Mouse (Mus musculus) CH12.LX (cell line): ENCODE results near the gene Gm49380. TPM values are rescaled to one million over a fixed set of nuclear protein-coding genes. Genes with fewer than 3 reads are reported as not detected.

Experiments
- DNase-seq: peaks from one replicate; pipeline ENCODE4 v3.0.0-alpha.2; 2013; ENCODE audit errors: extremely low read depth
- H3K27ac ChIP-seq: 2 replicates; pipeline ENCODE4 v1.5.1; 2012; ENCODE audit warnings: low read depth, mild to moderate bottlenecking, control low read depth, moderate library complexity; ENCODE audit not compliant: insufficient read depth
- H3K27me3 ChIP-seq: replicated peaks from 2 replicates; pipeline ENCODE3; 2012; ENCODE audit warnings: inconsistent platforms
- H3K36me3 ChIP-seq, 2 experiments: replicated peaks in 1 of 2; 2 replicates each; pipeline versions ENCODE3 to v1.6.1; 2012; ENCODE audit warnings: inconsistent platforms in 1 of 2, low read length in 1 of 2, mild to moderate bottlenecking in 1 of 2, mixed read lengths in 1 of 2, moderate library complexity in 1 of 2; ENCODE audit not compliant: control insufficient read depth in 1 of 2, insufficient read depth in 1 of 2
- H3K4me1 ChIP-seq, 2 experiments: 2 replicates each; pipeline ENCODE4 v1.6.1; 2012; ENCODE audit warnings: inconsistent platforms in 1 of 2, moderate library complexity in 1 of 2; ENCODE audit not compliant: insufficient read depth in 2 of 2, control insufficient read depth in 1 of 2
- H3K4me2 ChIP-seq: 2 replicates; pipeline ENCODE4 v1.6.1; 2012; ENCODE audit warnings: low read depth, mild to moderate bottlenecking, control low read depth; ENCODE audit not compliant: poor library complexity, insufficient read depth, severe bottlenecking
- H3K4me3 ChIP-seq, 3 experiments: fragments of 150-350 bp in 1 of 3; sonication (generic) in 1 of 3; replicated peaks in 1 of 3; 2 replicates each; pipeline versions ENCODE3 to v1.5.1; 2011 to 2012; ENCODE audit warnings: low read depth in 2 of 3, low read length in 2 of 3, mild to moderate bottlenecking in 2 of 3, moderate library complexity in 2 of 3, control low read depth in 1 of 3, improper control_type of control experiment in 1 of 3, inconsistent platforms in 1 of 3, mixed read lengths in 1 of 3; ENCODE audit not compliant: poor library complexity in 1 of 3
- H3K79me2 ChIP-seq: replicated peaks from 2 replicates; pipeline ENCODE4 v1.6.1; 2012; ENCODE audit warnings: mild to moderate bottlenecking, moderate library complexity; ENCODE audit not compliant: control insufficient read depth, poor library complexity, insufficient read depth, severe bottlenecking; ENCODE audit errors: extremely low read depth
- H3K9ac ChIP-seq: 2 replicates; pipeline ENCODE4 v1.6.1; 2012; ENCODE audit warnings: low read depth, mild to moderate bottlenecking, control low read depth, moderate library complexity; ENCODE audit not compliant: insufficient read depth
- H3K9me3 ChIP-seq: replicated peaks from 2 replicates; pipeline ENCODE3; 2012; ENCODE audit warnings: low read length, inconsistent platforms, mixed read lengths
- BHLHE40 ChIP-seq: IDR thresholded peaks from 2 replicates; pipeline ENCODE4 v1.6.1; 2011; ENCODE audit warnings: mild to moderate bottlenecking, low read depth, low read length, improper control_type of control experiment
- CHD1 ChIP-seq: IDR thresholded peaks from 2 replicates; pipeline ENCODE4 v1.6.1; 2012; ENCODE audit warnings: low read depth, low read length, improper control_type of control experiment, inconsistent platforms
- CHD2 ChIP-seq: IDR thresholded peaks from 2 replicates; pipeline ENCODE4 v1.6.1; 2011; ENCODE audit warnings: low read length, improper control_type of control experiment
- CTCF ChIP-seq, 2 experiments: IDR thresholded peaks in 1 of 2; conservative IDR thresholded peaks in 1 of 2; 2 replicates each; pipeline ENCODE4 v1.5.1; 2011 to 2012; ENCODE audit warnings: low read depth in 2 of 2, low read length in 2 of 2, improper control_type of control experiment in 1 of 2, inconsistent platforms in 1 of 2, mild to moderate bottlenecking in 1 of 2, moderate library complexity in 1 of 2
- ELF1 ChIP-seq: IDR thresholded peaks from 2 replicates; pipeline ENCODE4 v1.6.1; 2014; ENCODE audit warnings: low read depth, mild to moderate bottlenecking, inconsistent platforms, low read length, improper control_type of control experiment
- EP300 ChIP-seq: IDR thresholded peaks from 2 replicates; pipeline ENCODE4 v1.6.1; 2011; ENCODE audit warnings: low read length, improper control_type of control experiment
- GABPA ChIP-seq: IDR thresholded peaks from 2 replicates; pipeline ENCODE4 v1.6.1; 2012; ENCODE audit warnings: low read depth, low read length, improper control_type of control experiment, inconsistent platforms; ENCODE audit not compliant: insufficient replicate concordance
- JUN ChIP-seq: IDR thresholded peaks from 2 replicates; pipeline ENCODE4 v1.6.1; 2011; ENCODE audit warnings: low read depth, mild to moderate bottlenecking, low read length, improper control_type of control experiment, moderate library complexity; ENCODE audit not compliant: insufficient read depth
- JUND ChIP-seq: conservative IDR thresholded peaks from 2 replicates; pipeline ENCODE4 v1.6.1; 2011; ENCODE audit warnings: low read depth, low read length, improper control_type of control experiment
- KAT2A ChIP-seq: IDR thresholded peaks from 2 replicates; pipeline ENCODE4 v1.6.1; 2012; ENCODE audit warnings: low read length, improper control_type of control experiment, inconsistent platforms; ENCODE audit not compliant: insufficient replicate concordance
- MAFK ChIP-seq: IDR thresholded peaks from 2 replicates; pipeline ENCODE4 v1.6.1; 2011; ENCODE audit warnings: low read length, improper control_type of control experiment; ENCODE audit not compliant: insufficient replicate concordance
- MAX ChIP-seq: IDR thresholded peaks from 2 replicates; pipeline ENCODE4 v1.6.1; 2011; ENCODE audit warnings: low read length, improper control_type of control experiment
- MAZ ChIP-seq: IDR thresholded peaks from 2 replicates; pipeline ENCODE4 v1.6.1; 2012; ENCODE audit warnings: low read depth, mild to moderate bottlenecking, inconsistent platforms, low read length, improper control_type of control experiment, moderate library complexity
- NELFE ChIP-seq: IDR thresholded peaks from 2 replicates; pipeline ENCODE4 v1.6.1; 2011; ENCODE audit warnings: low read depth, low read length, improper control_type of control experiment
- NRF1 ChIP-seq: IDR thresholded peaks from 2 replicates; pipeline ENCODE4 v1.6.1; 2014; ENCODE audit warnings: low read depth, mild to moderate bottlenecking, inconsistent platforms, low read length, improper control_type of control experiment, moderate library complexity
- RAD21 ChIP-seq: IDR thresholded peaks from 2 replicates; pipeline ENCODE4 v1.6.1; 2011; ENCODE audit warnings: low read depth, mild to moderate bottlenecking, low read length, improper control_type of control experiment, moderate library complexity
- RCOR1 ChIP-seq: conservative IDR thresholded peaks from 2 replicates; pipeline ENCODE4 v1.6.1; 2012; ENCODE audit warnings: low read depth, mild to moderate bottlenecking, inconsistent platforms, low read length, improper control_type of control experiment
- SMC3 ChIP-seq: IDR thresholded peaks from 2 replicates; pipeline ENCODE4 v1.6.1; 2011; ENCODE audit warnings: low read depth, low read length, improper control_type of control experiment
- TCF12 ChIP-seq: IDR thresholded peaks from 2 replicates; pipeline ENCODE4 v1.6.1; 2014; ENCODE audit warnings: low read depth, mild to moderate bottlenecking, inconsistent platforms, low read length, improper control_type of control experiment
- USF1 ChIP-seq: IDR thresholded peaks from 2 replicates; pipeline ENCODE4 v1.6.1; 2014; ENCODE audit warnings: low read depth, mild to moderate bottlenecking, inconsistent platforms, low read length, improper control_type of control experiment
- USF2 ChIP-seq: conservative IDR thresholded peaks from 2 replicates; pipeline ENCODE4 v1.6.1; 2011; ENCODE audit warnings: low read depth, low read length, improper control_type of control experiment
- ZMIZ1 ChIP-seq: IDR thresholded peaks from 2 replicates; pipeline ENCODE4 v1.6.1; 2012; ENCODE audit warnings: low read depth, mild to moderate bottlenecking, inconsistent platforms, low read length, improper control_type of control experiment
- ZNF384 ChIP-seq: IDR thresholded peaks from 2 replicates; pipeline ENCODE4 v1.6.1; 2012; ENCODE audit warnings: low read depth, low read length, improper control_type of control experiment, inconsistent platforms
- dilution Hi-C: fragments of 300-500 bp; cut with MboI; formaldehyde crosslinking; loops from 2 replicates; pipeline ENCODE4 v1.14.3; 2020; ENCODE audit warnings: low sequenced_read_pairs; ENCODE audit not compliant: extremely low pct_unique_long_range_greater_than_20kb, extremely low pct_ligation_motif_present
- in situ Hi-C: fragments of 300-500 bp; cut with MboI; formaldehyde crosslinking; loops from 3 replicates; pipeline ENCODE4 v1.14.3; 2019; ENCODE audit warnings: low sequenced_read_pairs, low pct_ligation_motif_present, low pct_unique_long_range_greater_than_20kb, mixed read lengths
- polyA plus RNA-seq: library from polyadenylated mRNA; unstranded; fragments of >175 nt; gene quantifications from 2 replicates; pipeline ENCODE4 v1.2.1, GENCODE M21; 2012; ENCODE audit warnings: low read depth; ENCODE audit not compliant: insufficient read length
- total RNA-seq, 2 experiments: library from RNA; depleted of rRNA; stranded (reverse); fragments of 300-350 nt in 1 of 2; fragments of >200 nt in 1 of 2; gene quantifications; 2 replicates each; pipeline ENCODE4 v1.2.3; 2012 to 2014

Gm49380 gene
- total and polyA plus RNA-seq, 3 experiments, result not detected

DNA sequence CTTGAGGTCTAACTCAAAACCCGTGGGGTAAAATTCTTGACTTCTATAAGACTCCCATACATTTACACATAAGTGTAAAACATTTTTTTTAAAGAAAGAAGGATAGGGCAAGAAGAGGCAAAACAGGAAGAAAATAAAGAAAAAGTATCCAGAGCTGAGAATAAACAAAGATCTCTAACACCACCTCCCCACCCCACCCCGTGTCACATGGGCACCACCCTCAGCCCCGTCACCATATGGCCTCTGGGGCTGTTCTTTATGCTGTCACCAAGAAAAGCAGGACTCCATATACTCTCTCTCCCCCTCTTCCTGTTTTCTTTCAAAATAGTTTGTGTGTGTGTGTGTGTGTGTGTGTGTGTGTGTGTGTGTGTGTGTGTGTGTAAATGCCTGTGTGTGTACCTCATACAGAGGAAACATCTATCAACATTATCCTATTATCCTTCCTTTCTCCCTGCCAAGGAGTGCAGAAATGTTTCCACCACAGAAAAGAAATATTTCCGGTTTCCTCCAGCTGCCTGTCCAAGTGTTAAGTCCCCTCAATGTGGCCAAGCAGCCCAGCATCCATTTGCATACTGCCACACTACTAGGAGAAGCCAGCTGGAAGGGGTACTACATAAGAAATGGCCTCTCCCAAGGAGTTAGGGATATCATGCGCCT, 83.6 kb downstream of the Gm49380 start:
- Histone ChIP-seq H3K4me1 (no peaks in the 10 kb centered on the region), H3K9ac (no peak overlapping the region), H3K27me3 (peaks cover 22% of the 10 kb centered on the region), H3K27ac (no peak overlapping the region), H3K9me3 (peaks cover 3% of the 10 kb centered on the region), H3K79me2 (no peaks in the 10 kb centered on the region), H3K4me2 (no peak overlapping the region), H3K36me3 (no peaks in the 10 kb centered on the region), H3K4me3 (no peak overlapping the region)
- no peak for DNase-seq
- in situ Hi-C loops, result no loop called here
- dilution Hi-C loops, result no loop called here
- TF ChIP-seq JUN (no peak), SMC3 (no peak), JUND (no peak), RCOR1 (no peak), NELFE (no peak), KAT2A (no peak), USF2 (no peak), MAX (no peak), GABPA (no peak), CHD2 (no peak), USF1 (no peak), CTCF (conservative IDR thresholded peaks at IDR 0.05 in 1 of 2, IDR thresholded peaks at IDR 0.05 in 1 of 2; ENCODE audit: low read depth in 2 of 2, low read length in 2 of 2) (no peak)
- TF ChIP-seq, all 38 proteins: peak for 0

DNA sequence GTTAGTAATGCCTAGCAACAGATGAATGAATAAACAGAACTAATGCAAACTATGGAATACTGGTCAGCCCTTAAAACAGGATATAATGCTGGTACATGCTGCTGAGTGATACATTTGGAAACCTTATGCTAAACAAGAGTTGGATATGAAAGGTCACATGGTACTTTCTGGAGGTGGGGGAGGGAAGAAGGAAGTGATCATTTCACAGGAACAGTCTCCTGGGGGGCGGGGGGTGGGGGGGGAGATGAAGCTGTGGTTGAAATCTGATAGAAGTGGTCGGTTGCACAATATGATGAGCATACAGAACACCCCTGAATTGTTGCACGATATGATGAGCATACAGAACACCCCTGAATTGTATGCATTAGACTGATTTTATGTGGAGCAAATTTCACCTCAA, 89.2 kb downstream of the Gm49380 start:
- H3K4me1 ChIP-seq, result no peaks in the 10 kb centered on the region
- H3K27me3 ChIP-seq, result peaks cover 14% of the 10 kb centered on the region
- no peak overlapping the region for H3K4me3 ChIP-seq
- TF ChIP-seq ELF1 (no peak), ZMIZ1 (no peak), SMC3 (no peak), MAFK (no peak), CHD1 (no peak), ZNF384 (no peak), EP300 (no peak), JUN (no peak), BHLHE40 (no peak), MAZ (no peak), NRF1 (no peak), RAD21 (no peak), TCF12 (no peak), NELFE (no peak)
- H3K27ac ChIP-seq, result no peak overlapping the region
- DNase-seq, result no peak
- no peaks in the 10 kb centered on the region for H3K79me2 ChIP-seq
- no peak overlapping the region for H3K4me2 ChIP-seq
- no peaks in the 10 kb centered on the region for H3K36me3 ChIP-seq
- in situ Hi-C loops, result no loop called here
- no peak overlapping the region for H3K9ac ChIP-seq
- dilution Hi-C loops, result no loop called here
- no peaks in the 10 kb centered on the region for H3K9me3 ChIP-seq
